Mouse (Mus musculus): Measurements from ENCODE around the gene Map2k5. TPM values are rescaled to one million over a fixed set of nuclear protein-coding genes. Genes with fewer than 3 reads are reported as not detected.

Map2k5 gene
- polyA plus RNA-seq, 1 experiment from 2014 or later: 29.5 TPM

GRCm38 (mm10) chr9:63136241-63136640 is 241.5 kb downstream of the Map2k5 start:
- H3K4me2 ChIP-seq (ENCODE audit: low read length): no peak overlapping the region
- H3K27me3 ChIP-seq (ENCODE audit: insufficient read depth, low read length): peaks cover 71% of the 10 kb centered on the region
- H3K4me1 ChIP-seq (replicated peaks; ENCODE audit: insufficient read depth, low read length): peaks cover 21% of the 10 kb centered on the region; the same call in 1 of the 2 replicates
- ATAC-seq (replicated peaks; ENCODE audit: low FRiP score, low read depth) (no peak), DNase-seq (ENCODE audit: low spot score) (no peak)
- no peak overlapping the region for H3K27ac ChIP-seq
- WGBS: 8% methylated on average over 8 of the region's 8 CpGs
- no peak overlapping the region for H3K9ac ChIP-seq (ENCODE audit: low read depth, low read length)
- H3K36me3 ChIP-seq (ENCODE audit: insufficient read depth, low read length): no peaks in the 10 kb centered on the region
- no peak for TF ChIP-seq CTCF (IDR thresholded peaks at IDR 0.05; ENCODE audit: low read depth)
- H3K9me3 ChIP-seq (replicated peaks; ENCODE audit: low read length): no peaks in the 10 kb centered on the region
- no peak overlapping the region for H3K4me3 ChIP-seq (replicated peaks; ENCODE audit: low read depth, low read length)

- H3K4me2 ChIP-seq (ENCODE audit: low read length): peak overlapping the region; percentile 53
- peaks cover 67% of the 10 kb centered on the region for H3K27me3 ChIP-seq (ENCODE audit: insufficient read depth, low read length)
- H3K9ac ChIP-seq (ENCODE audit: low read depth, low read length): no peak overlapping the region
- no peak overlapping the region for H3K27ac ChIP-seq
- 0% methylated on average over 16 of the region's 16 CpGs for WGBS
- H3K9me3 ChIP-seq (replicated peaks; ENCODE audit: low read length): no peaks in the 10 kb centered on the region
- H3K4me3 ChIP-seq (replicated peaks; ENCODE audit: low read depth, low read length): peak overlapping the region; percentile 18; the same call in 1 of the 2 replicates
- ATAC-seq (replicated peaks; ENCODE audit: low FRiP score, low read depth) (no peak), DNase-seq (ENCODE audit: low spot score) (peak; percentile 72)
- H3K4me1 ChIP-seq (replicated peaks; ENCODE audit: insufficient read depth, low read length): peaks cover 21% of the 10 kb centered on the region; the same call in 1 of the 2 replicates
- peak; percentile 79 for TF ChIP-seq CTCF (IDR thresholded peaks at IDR 0.05; ENCODE audit: low read depth)
- no peaks in the 10 kb centered on the region for H3K36me3 ChIP-seq (ENCODE audit: insufficient read depth, low read length)
These were observed 241.9 kb downstream of the Map2k5 start for GRCm38 (mm10) chr9:63135801-63136200.

GRCm38 (mm10) chr9:63135356-63135755 is 242.3 kb downstream of the Map2k5 start:
- peak overlapping the region; percentile 53 for H3K4me2 ChIP-seq (ENCODE audit: low read length)
- peak overlapping the region; percentile 18; the same call in 1 of the 2 replicates for H3K4me3 ChIP-seq (replicated peaks; ENCODE audit: low read depth, low read length)
- H3K9ac ChIP-seq (ENCODE audit: low read depth, low read length): no peak overlapping the region
- ATAC-seq (replicated peaks; ENCODE audit: low FRiP score, low read depth) (no peak), DNase-seq (ENCODE audit: low spot score) (no peak)
- 4% methylated on average over 11 of the region's 11 CpGs for WGBS
- peaks cover 63% of the 10 kb centered on the region for H3K27me3 ChIP-seq (ENCODE audit: insufficient read depth, low read length)
- no peak for TF ChIP-seq CTCF (IDR thresholded peaks at IDR 0.05; ENCODE audit: low read depth)
- H3K4me1 ChIP-seq (replicated peaks; ENCODE audit: insufficient read depth, low read length): peaks cover 21% of the 10 kb centered on the region; the same call in 1 of the 2 replicates
- no peak overlapping the region for H3K27ac ChIP-seq
- H3K36me3 ChIP-seq (ENCODE audit: insufficient read depth, low read length): no peaks in the 10 kb centered on the region
- H3K9me3 ChIP-seq (replicated peaks; ENCODE audit: low read length): no peaks in the 10 kb centered on the region

- ATAC-seq (replicated peaks; ENCODE audit: low FRiP score, low read depth): no peak
- peaks cover 18% of the 10 kb centered on the region; the same call in 1 of the 2 replicates for H3K4me1 ChIP-seq (replicated peaks; ENCODE audit: insufficient read depth, low read length)
- H3K27ac ChIP-seq: no peak overlapping the region
- WGBS: 7% methylated on average over 6 of the region's 6 CpGs
- H3K9me3 ChIP-seq (replicated peaks; ENCODE audit: low read length): no peaks in the 10 kb centered on the region
- DNase-seq (ENCODE audit: low spot score): no peak
- 0 out of 2 replicates have a peak overlapping the region, but pooled peaks have one; percentile 23 for H3K9ac ChIP-seq (ENCODE audit: low read depth, low read length)
- H3K36me3 ChIP-seq (ENCODE audit: insufficient read depth, low read length): no peaks in the 10 kb centered on the region
- H3K4me2 ChIP-seq (ENCODE audit: low read length): peak overlapping the region; percentile 63
- no peak for TF ChIP-seq CTCF (IDR thresholded peaks at IDR 0.05; ENCODE audit: low read depth)
- H3K4me3 ChIP-seq (replicated peaks; ENCODE audit: low read depth, low read length): peak overlapping the region; percentile 35
- peaks cover 46% of the 10 kb centered on the region for H3K27me3 ChIP-seq (ENCODE audit: insufficient read depth, low read length)
These were observed 244.0 kb downstream of the Map2k5 start for GRCm38 (mm10) chr9:63133659-63134058.

GRCm38 (mm10) chr9:63132673-63133601 is 244.8 kb downstream of the Map2k5 start:
- peak overlapping the region; percentile 82 for H3K27ac ChIP-seq
- peaks cover 39% of the 10 kb centered on the region for H3K27me3 ChIP-seq (ENCODE audit: insufficient read depth, low read length)
- peak overlapping the region; percentile 63 for H3K4me2 ChIP-seq (ENCODE audit: low read length)
- peak; percentile 97 for ATAC-seq (replicated peaks; ENCODE audit: low FRiP score, low read depth)
- peak overlapping the region; percentile 50 for H3K9ac ChIP-seq (ENCODE audit: low read depth, low read length)
- 1% methylated on average over 48 of the region's 48 CpGs for WGBS
- peak; percentile 95 for DNase-seq (ENCODE audit: low spot score)
- no peaks in the 10 kb centered on the region for H3K9me3 ChIP-seq (replicated peaks; ENCODE audit: low read length)
- TF ChIP-seq CTCF (IDR thresholded peaks at IDR 0.05; ENCODE audit: low read depth): no peak
- peak overlapping the region; percentile 44 for H3K4me3 ChIP-seq (replicated peaks; ENCODE audit: low read depth, low read length)
- H3K36me3 ChIP-seq (ENCODE audit: insufficient read depth, low read length): no peaks in the 10 kb centered on the region
- 0 out of 2 replicates have a peak, but pooled peaks cover 16% of the 10 kb centered on the region for H3K4me1 ChIP-seq (replicated peaks; ENCODE audit: insufficient read depth, low read length)

- no peak for TF ChIP-seq CTCF (IDR thresholded peaks at IDR 0.05; ENCODE audit: low read depth)
These were observed 245.6 kb downstream of the Map2k5 start for GRCm38 (mm10) chr9:63131957-63132602.

More at GRCm38 (mm10) chr9:63131957-63132602, 245.6 kb downstream of the Map2k5 start:
- Histone ChIP-seq H3K4me2 (ENCODE audit: low read length) (peak overlapping the region; percentile 63), H3K4me3 (replicated peaks; ENCODE audit: low read depth, low read length) (peak overlapping the region; percentile 44), H3K36me3 (ENCODE audit: insufficient read depth, low read length) (no peaks in the 10 kb centered on the region), H3K27ac (peak overlapping the region; percentile 82), H3K4me1 (replicated peaks; ENCODE audit: insufficient read depth, low read length) (0 out of 2 replicates have a peak, but pooled peaks cover 16% of the 10 kb centered on the region), H3K27me3 (ENCODE audit: insufficient read depth, low read length) (peaks cover 31% of the 10 kb centered on the region), H3K9me3 (replicated peaks; ENCODE audit: low read length) (no peaks in the 10 kb centered on the region), H3K9ac (ENCODE audit: low read depth, low read length) (peak overlapping the region; percentile 50)
- DNase-seq (ENCODE audit: low spot score) (peak; percentile 52), ATAC-seq (replicated peaks; ENCODE audit: low FRiP score, low read depth) (peak; percentile 24)
- WGBS: 2% methylated on average over 28 of the region's 28 CpGs

All from kidney, postnatal 0 days (tissue).